Mouse (Mus musculus) intestine, embryonic 15.5 days (tissue): Measurements from ENCODE around the gene Ugt1a7c. TPM values are rescaled to one million over a fixed set of nuclear protein-coding genes. Genes with fewer than 3 reads are reported as not detected.

Experiments
- ATAC-seq: fragments of 200-750 bp; cut with Nextera tagmentation; 2 replicates; pipeline ENCODE4 v1.8.0; 2017; ENCODE audit warnings: moderate TSS enrichment, moderate library complexity
- H3K27ac ChIP-seq: fragments of 300-500 bp; sonication (generic); 2 replicates; pipeline ENCODE4 v1.5.1; 2015; ENCODE audit warnings: mild to moderate bottlenecking, inconsistent platforms
- H3K27me3 ChIP-seq: fragments of 300-500 bp; sonication (generic); replicated peaks from 2 replicates; pipeline ENCODE4 v1.6.1; 2015; ENCODE audit warnings: inconsistent platforms
- H3K36me3 ChIP-seq: fragments of 300-500 bp; sonication (generic); 2 replicates; pipeline ENCODE4 v1.6.1; 2015; ENCODE audit warnings: inconsistent platforms
- H3K4me1 ChIP-seq: fragments of 300-500 bp; sonication (generic); replicated peaks from 2 replicates; pipeline ENCODE4 v1.6.1; 2015; ENCODE audit warnings: inconsistent platforms
- H3K4me2 ChIP-seq: fragments of 300-500 bp; sonication (generic); replicated peaks from 2 replicates; pipeline ENCODE4 v1.6.1; 2015; ENCODE audit warnings: mild to moderate bottlenecking, inconsistent platforms
- H3K4me3 ChIP-seq: fragments of 300-500 bp; sonication (generic); replicated peaks from 2 replicates; pipeline ENCODE4 v1.5.1; 2015; ENCODE audit warnings: inconsistent platforms
- H3K9ac ChIP-seq: fragments of 300-500 bp; sonication (generic); 2 replicates; pipeline ENCODE4 v1.6.1; 2015; ENCODE audit warnings: inconsistent platforms
- H3K9me3 ChIP-seq: fragments of 300-500 bp; sonication (generic); 2 replicates; pipeline ENCODE4 v1.6.1; 2016; ENCODE audit warnings: inconsistent platforms
- WGBS: fragments of 180-500 bp; shearing (Covaris S2); methylation state at CpG from one replicate; pipeline ENCODE4 v1.1.7; 2015; 5-methylcytosine and 5-hydroxymethylcytosine counted together
- polyA plus RNA-seq: library from polyadenylated mRNA; unstranded; fragments of >200 nt; fragmentation: Nextera tagmentation; extraction: Ambion mirVana; gene quantifications from 2 replicates; pipeline ENCODE4 v1.2.1, GENCODE M21; 2015

Gene Ugt1a7c
- polyA plus RNA-seq, 1 experiment from 2014 or later = 49.1 TPM

DNA sequence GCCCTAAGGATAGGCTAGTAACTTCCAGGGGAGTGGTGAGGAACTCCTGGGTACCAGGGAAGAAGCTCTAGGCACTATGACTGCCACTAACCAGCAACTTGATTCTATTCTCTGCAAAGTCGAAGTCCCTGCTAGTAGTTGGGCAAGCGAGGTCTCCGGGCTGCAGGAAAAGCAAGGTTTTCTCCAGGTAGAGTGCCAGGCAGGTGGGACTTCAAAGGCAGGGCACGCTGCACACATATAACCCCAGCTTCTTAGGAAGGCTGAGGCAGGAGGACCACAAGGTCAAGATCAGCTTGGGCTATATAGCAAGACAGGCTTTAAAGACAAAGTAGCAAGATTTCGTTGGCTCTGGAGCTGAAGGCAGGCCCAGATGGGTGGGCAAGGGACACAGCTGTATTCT is 168.9 kb downstream of the Ugt1a7c start:
- no peak overlapping the region for H3K4me2 ChIP-seq
- H3K4me3 ChIP-seq = no peak overlapping the region
- 91% methylated on average over 5 of the region's 5 CpGs for WGBS
- no peak for ATAC-seq
- no peaks in the 10 kb centered on the region for H3K9me3 ChIP-seq
- peaks cover 15% of the 10 kb centered on the region; the same call in 1 of the 2 replicates for H3K4me1 ChIP-seq
- no peak overlapping the region for H3K27ac ChIP-seq
- H3K27me3 ChIP-seq = no peaks in the 10 kb centered on the region
- no peak overlapping the region for H3K9ac ChIP-seq
- peaks cover 87% of the 10 kb centered on the region for H3K36me3 ChIP-seq

DNA sequence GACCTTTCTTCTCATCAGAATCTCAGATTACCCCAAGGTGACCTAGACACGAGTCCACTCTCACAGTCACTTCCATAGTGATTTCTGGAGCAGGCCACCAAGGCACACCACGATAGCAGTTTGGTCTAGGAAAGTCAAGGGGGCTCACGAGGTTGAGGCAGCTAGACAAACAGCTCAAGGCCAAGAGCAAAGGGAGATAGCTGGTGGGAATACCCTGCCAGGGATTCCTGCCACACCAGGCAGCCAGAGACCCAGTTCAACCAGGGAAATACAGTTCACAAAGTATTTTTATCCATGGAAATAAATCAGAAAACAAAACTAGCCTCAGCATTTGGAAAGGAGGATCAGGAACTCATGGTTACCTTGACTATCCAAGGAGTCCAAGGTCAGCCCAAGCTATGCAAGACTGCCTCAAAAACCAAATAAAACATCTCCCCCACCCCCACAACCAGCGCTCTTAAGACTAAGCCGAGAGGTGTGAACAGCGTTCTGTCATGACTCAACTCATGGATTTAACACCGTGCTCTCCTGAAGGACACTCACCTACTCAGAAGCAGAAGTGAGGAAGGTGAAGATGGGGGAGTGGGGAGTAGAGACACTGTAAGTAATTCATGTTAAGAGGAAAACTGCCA is 169.5 kb downstream of the Ugt1a7c start:
- Histone ChIP-seq H3K27me3 (no peaks in the 10 kb centered on the region), H3K27ac (no peak overlapping the region), H3K4me3 (no peak overlapping the region), H3K4me1 (peaks cover 12% of the 10 kb centered on the region; the same call in 1 of the 2 replicates), H3K9ac (no peak overlapping the region), H3K9me3 (no peaks in the 10 kb centered on the region), H3K36me3 (peaks cover 92% of the 10 kb centered on the region), H3K4me2 (no peak overlapping the region)
- no peak for ATAC-seq
- WGBS = 84% methylated on average over 7 of the region's 7 CpGs

DNA sequence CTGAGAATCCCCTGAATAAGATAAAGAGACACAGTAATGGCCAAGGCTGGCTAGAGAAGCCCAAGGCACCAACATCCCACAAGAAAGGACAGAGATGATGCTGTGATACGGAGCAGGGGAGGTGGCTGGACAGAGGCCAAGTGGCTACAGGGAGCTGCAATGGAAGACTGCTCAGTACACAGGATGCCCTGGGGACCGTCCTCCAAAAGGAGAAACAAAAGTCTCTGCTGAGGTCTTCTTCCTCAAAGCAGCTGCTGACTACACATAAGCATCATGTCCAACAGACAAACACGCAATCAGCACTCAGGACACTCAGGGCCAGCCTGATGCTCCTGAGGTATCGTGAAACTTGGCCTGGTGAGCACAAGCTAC is 170.0 kb downstream of the Ugt1a7c start:
- no peak for ATAC-seq
- Histone ChIP-seq H3K36me3 (peaks cover 97% of the 10 kb centered on the region), H3K4me3 (no peak overlapping the region), H3K4me1 (peaks cover 7% of the 10 kb centered on the region; the same call in 1 of the 2 replicates), H3K27me3 (no peaks in the 10 kb centered on the region), H3K9ac (no peak overlapping the region), H3K27ac (no peak overlapping the region), H3K4me2 (no peak overlapping the region), H3K9me3 (no peaks in the 10 kb centered on the region)
- 78% methylated on average over 4 of the region's 4 CpGs for WGBS

DNA sequence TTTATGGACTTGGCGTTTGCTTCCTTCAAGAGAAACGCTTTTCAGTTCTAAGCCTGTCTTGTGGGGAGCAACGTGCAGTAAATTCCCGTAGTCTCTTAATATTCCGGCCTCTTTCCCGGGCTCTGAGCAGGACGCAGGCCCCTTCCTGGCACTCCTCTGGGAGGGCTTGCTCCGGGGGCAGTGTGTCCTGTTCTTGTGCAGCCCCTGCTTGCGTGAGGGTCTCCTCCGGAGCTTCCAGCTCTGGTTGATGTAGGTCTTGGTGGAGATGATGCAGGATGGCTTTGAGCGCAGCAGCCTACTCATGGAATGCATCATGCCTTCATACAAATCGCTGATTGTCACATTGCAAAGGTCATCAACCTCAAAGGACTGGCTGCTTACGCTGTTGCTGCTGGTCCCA is 171.3 kb downstream of the Ugt1a7c start:
- no peak for ATAC-seq
- H3K4me3 ChIP-seq = no peak overlapping the region
- H3K9me3 ChIP-seq = no peaks in the 10 kb centered on the region
- peaks cover 86% of the 10 kb centered on the region for H3K36me3 ChIP-seq
- no peak overlapping the region for H3K27ac ChIP-seq
- no peaks in the 10 kb centered on the region for H3K27me3 ChIP-seq
- H3K4me2 ChIP-seq = no peak overlapping the region
- 89% methylated on average over 13 of the region's 13 CpGs for WGBS
- 0 out of 2 replicates have a peak, but pooled peaks cover 3% of the 10 kb centered on the region for H3K4me1 ChIP-seq
- H3K9ac ChIP-seq = no peak overlapping the region

DNA sequence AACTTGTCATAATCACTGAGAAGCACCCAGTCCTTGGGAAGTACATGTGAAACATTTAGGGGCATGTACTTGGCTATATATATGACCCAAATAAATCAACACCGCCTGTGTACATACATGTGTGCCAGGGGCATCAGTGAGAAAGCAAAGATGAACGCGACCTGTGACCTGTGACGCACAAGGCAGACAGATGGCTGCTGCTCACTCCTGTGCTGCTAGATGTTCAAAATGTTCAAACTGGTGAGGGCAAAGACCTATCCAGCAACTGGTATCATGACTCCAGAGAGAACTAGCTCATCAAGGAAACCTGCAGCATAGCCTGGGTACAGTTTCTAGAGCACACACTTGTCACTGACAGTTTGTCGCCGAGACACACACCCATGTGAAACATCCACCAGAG is 172.6 kb downstream of the Ugt1a7c start:
- Histone ChIP-seq H3K27ac (no peak overlapping the region), H3K4me3 (no peak overlapping the region), H3K27me3 (no peaks in the 10 kb centered on the region), H3K9ac (no peak overlapping the region), H3K4me2 (no peak overlapping the region), H3K36me3 (peaks cover 84% of the 10 kb centered on the region), H3K9me3 (no peaks in the 10 kb centered on the region), H3K4me1 (no peaks in the 10 kb centered on the region)
- ATAC-seq = no peak
- 93% methylated on average over 6 of the region's 6 CpGs for WGBS

DNA sequence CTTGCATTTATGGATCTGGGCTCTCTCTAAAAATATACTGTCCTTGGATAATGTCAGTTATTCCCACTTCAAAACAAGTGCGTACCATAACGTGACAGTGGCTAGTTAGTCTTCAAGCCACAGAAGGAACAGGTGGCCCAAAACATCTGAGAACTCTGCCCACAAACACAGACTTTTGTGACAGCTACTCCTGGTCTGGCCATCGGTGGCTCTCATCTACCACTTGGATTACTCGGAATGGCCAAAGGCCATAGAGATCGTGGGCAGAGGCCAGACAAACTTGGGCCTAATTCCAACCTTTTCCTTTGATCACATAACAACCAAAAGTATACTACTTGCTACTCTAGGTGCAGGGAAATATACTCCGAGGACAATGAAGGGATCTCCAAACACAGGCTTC is 173.2 kb downstream of the Ugt1a7c start:
- ATAC-seq = no peak

More for the DNA sequence above, 173.2 kb downstream of the Ugt1a7c start:
- Histone ChIP-seq H3K36me3 (peaks cover 83% of the 10 kb centered on the region), H3K4me1 (no peaks in the 10 kb centered on the region), H3K9me3 (no peaks in the 10 kb centered on the region), H3K27me3 (no peaks in the 10 kb centered on the region), H3K4me3 (no peak overlapping the region), H3K4me2 (no peak overlapping the region), H3K27ac (no peak overlapping the region), H3K9ac (no peak overlapping the region)
- WGBS = 83% methylated on average over 6 of the region's 6 CpGs

Other genes with a start within 250 kb of the Ugt1a7c start
- 28.2 and 31.8 TPM in 2 replicates for gene Dgkd, start 241.8 kb upstream of the Ugt1a7c start, polyA plus RNA-seq
- 28.8 and 29.4 TPM in 2 replicates for gene Usp40, start 86.5 kb upstream of the Ugt1a7c start, polyA plus RNA-seq
- not detected in 2 replicates for gene Ugt1a10, start 39.7 kb upstream of the Ugt1a7c start, polyA plus RNA-seq
- 5.6 and 8.0 TPM in 2 replicates for gene Ugt1a9, start 24.3 kb upstream of the Ugt1a7c start, polyA plus RNA-seq
- gene Ugt1a8, start 7.2 kb upstream of the Ugt1a7c start, polyA plus RNA-seq = not detected in 2 replicates
- 0.29 and 0.36 TPM in 2 replicates for gene Ugt1a6b, start 8.2 kb downstream of the Ugt1a7c start, polyA plus RNA-seq
- 7.9 and 10.3 TPM in 2 replicates for gene Ugt1a6a, start 39.7 kb downstream of the Ugt1a7c start, polyA plus RNA-seq
- not detected in 2 replicates for gene Ugt1a5, start 71.0 kb downstream of the Ugt1a7c start, polyA plus RNA-seq
- gene Ugt1a2, start 105.5 kb downstream of the Ugt1a7c start, polyA plus RNA-seq = 0.14 and 0.18 TPM in 2 replicates
- gene Dnajb3, start 110.7 kb downstream of the Ugt1a7c start, polyA plus RNA-seq = 6.1 and 8.3 TPM in 2 replicates
- gene Ugt1a1, start 116.9 kb downstream of the Ugt1a7c start, polyA plus RNA-seq = 29.2 and 30.1 TPM in 2 replicates
- 0.88 and 1.0 TPM in 2 replicates for gene Mroh2a, start 131.9 kb downstream of the Ugt1a7c start, polyA plus RNA-seq
- 158 and 160 TPM in 2 replicates for gene Hjurp, start 182.6 kb downstream of the Ugt1a7c start, polyA plus RNA-seq
- not detected in 2 replicates for gene Trpm8, start 182.6 kb downstream of the Ugt1a7c start, polyA plus RNA-seq